Mouse (Mus musculus): Measurements from ENCODE around the gene Dusp3.

DNA sequence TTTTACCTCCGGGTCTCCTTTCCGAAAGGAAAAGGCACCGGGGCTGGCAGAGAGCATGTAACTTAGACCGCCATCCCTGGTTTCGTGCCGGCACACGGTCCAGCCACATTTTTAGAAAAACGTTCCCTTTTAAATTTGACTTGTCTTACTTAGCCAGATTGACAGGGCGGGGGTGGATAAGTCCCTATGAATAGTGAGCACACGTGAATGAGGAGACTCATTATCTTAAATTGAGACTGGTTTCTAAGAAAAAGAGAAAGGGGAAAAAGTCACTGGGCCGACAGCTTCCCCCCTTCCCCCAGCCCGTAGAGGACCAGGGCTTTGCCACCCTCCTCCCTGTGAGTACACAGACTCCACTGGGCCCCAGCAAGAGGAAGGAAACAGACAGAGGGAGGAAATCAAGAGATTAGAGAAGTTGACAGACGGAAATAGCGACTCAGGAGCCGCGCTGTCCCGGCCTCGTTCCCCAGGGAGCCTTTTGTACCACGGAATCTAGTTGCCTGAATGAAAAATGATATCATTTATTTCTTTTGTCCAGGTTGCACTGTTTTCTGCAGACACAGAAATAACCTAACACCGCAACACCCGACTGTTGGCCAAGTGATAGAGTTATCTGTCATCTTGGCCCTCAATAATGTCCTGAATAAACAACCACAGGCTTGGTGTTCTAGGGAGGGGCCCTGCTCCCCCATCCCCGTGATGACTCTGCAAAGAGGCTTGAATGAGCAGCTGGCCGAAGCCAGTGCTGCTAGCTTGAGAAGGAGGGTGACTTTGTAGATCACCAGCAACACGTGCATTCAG, 34.1 kb downstream of the Dusp3 start:
- no peak for TF ChIP-seq MXI1 (IDR thresholded peaks at IDR 0.05; ENCODE audit: low read depth, low read length)
- TF ChIP-seq ZKSCAN1 (IDR thresholded peaks at IDR 0.05; ENCODE audit: low read depth, low read length) = no peak
- TF ChIP-seq CTCF (IDR thresholded peaks at IDR 0.05 in 2 of 3, conservative IDR thresholded peaks at IDR 0.05 in 1 of 3; ENCODE audit: control insufficient read depth in 1 of 3, insufficient read depth in 1 of 3, low read depth in 2 of 3, low read length in 3 of 3, poor library complexity in 1 of 3, severe bottlenecking in 1 of 3) = no peak
- TF ChIP-seq JUND (IDR thresholded peaks at IDR 0.05; ENCODE audit: low read depth, low read length) = no peak
- TF ChIP-seq TCF12 (IDR thresholded peaks at IDR 0.05; ENCODE audit: low read depth, low read length) = peak; percentile 48
- TF ChIP-seq ETS1 (IDR thresholded peaks at IDR 0.05; ENCODE audit: low read depth, low read length) = peak; percentile 55; the same call in 1 of the 2 replicates
- no peak; the same call in none of the 2 replicates for TF ChIP-seq SIN3A (IDR thresholded peaks at IDR 0.05; ENCODE audit: low read length)
- no peak for TF ChIP-seq POLR2AphosphoS2 (IDR thresholded peaks at IDR 0.05; ENCODE audit: low read length)
- TF ChIP-seq GABPA (IDR thresholded peaks at IDR 0.05; ENCODE audit: low read depth, low read length) = no peak
- peak; percentile 3; the same call in 1 of the 2 replicates for TF ChIP-seq MAX (IDR thresholded peaks at IDR 0.05; ENCODE audit: low read length)
- no peak for TF ChIP-seq CHD1 (IDR thresholded peaks at IDR 0.05; ENCODE audit: low read depth, low read length)
- TF ChIP-seq EP300 (IDR thresholded peaks at IDR 0.05; ENCODE audit: low read depth in 1 of 2, low read length in 2 of 2) = peak in 1 of 2 experiments; percentile 71
- TF ChIP-seq E2F4 (IDR thresholded peaks at IDR 0.05; ENCODE audit: borderline replicate concordance, low read depth, low read length) = no peak
- no peak for TF ChIP-seq POLR2A (IDR thresholded peaks at IDR 0.05; ENCODE audit: control insufficient read depth in 1 of 2, insufficient read depth in 1 of 2, low read depth in 1 of 2, low read length in 2 of 2, poor library complexity in 1 of 2)

Data from MEL (cell line).